Mouse (Mus musculus) gonadal fat pad, adult 2 months (tissue): ENCODE results near the gene Eps8. TPM values are rescaled to one million over a fixed set of nuclear protein-coding genes. Genes with fewer than 3 reads are reported as not detected.
A peak's percentile ranks its signal among the peaks of the same experiment; 100 is the strongest.

Experiments used
- DNase-seq: peaks from one replicate; pipeline ENCODE4 v3.0.0-alpha.2; 2012; ENCODE audit warnings: low read depth
- polyA plus RNA-seq: library from polyadenylated mRNA; depleted of rRNA; stranded (reverse); fragments of >200 nt; gene quantifications from 2 replicates; pipeline ENCODE4 v1.2.3, GENCODE M21; 2012

Eps8 gene
- polyA plus RNA-seq, 1 experiment = 13.8 TPM

GRCm38 (mm10) chr6:137570019-137570418 lies 84.7 kb downstream of the Eps8 start:
- no peak for DNase-seq

DNA sequence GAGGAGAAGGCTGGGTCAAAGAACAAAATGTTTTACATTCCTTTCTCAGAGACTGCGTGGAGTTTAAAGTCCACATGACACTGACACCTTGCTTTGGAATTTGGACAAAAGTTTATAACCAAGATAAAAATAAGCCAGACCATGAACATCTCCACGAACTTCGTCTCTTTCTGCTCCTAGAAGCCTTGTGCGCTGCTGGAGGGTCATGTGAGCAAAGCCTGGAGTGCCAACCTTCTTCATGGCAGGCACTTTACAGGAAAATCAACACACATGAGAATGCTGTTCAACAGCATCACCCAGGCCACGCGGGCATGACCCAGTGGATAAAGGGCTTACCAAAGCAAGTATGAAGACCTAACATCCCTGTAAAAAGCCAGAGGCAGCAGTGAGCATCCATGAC lies 85.6 kb downstream of the Eps8 start:
- no peak for DNase-seq

DNA sequence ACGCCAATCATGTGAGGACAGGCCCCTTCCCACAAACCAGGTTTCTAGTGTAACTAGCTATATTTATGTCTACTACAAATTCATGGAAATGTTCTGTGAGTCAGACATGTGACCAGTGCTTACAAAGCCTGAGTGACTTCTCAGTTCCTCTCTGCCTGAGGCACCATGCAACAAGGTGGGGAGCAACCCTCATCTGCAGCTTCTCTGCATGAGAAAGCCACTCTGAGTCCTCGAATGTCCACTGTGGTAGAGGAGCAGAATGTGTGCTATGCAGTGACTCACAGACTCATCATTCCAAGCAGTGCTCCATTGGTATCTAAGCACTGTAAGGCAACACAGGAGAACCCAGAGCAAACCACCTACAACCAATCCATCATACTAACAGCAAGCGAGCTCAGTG lies 88.8 kb downstream of the Eps8 start:
- no peak for DNase-seq

- DNase-seq = no peak
Observed at GRCm38 (mm10) chr6:137565454-137565853, 89.2 kb downstream of the Eps8 start.

DNA sequence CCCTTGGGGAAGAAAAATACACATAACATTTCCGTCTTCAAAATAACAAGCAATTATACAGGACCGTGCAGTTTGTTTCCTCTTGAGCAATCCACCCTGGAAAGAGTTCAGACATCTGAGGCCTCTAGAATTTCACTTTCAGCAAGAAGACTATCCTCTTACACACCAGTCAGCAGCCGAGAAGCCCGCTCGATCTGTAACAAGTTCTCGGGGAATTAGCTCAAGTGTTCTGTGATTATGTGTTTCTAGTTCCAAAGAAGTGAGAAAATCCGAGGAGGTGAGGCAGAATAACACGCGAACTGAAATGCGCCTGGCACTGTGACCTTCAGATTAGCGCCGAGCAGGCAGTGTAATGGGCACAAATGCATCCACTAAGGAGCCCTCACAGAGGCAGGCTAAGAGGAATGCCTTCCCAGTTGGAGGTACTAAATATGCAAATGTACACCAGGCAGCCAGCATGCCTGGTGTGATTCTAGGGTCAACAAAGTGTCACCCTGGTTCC lies 94.3 kb downstream of the Eps8 start:
- peak; percentile 49 for DNase-seq

GRCm38 (mm10) chr6:137558840-137559239 lies 95.8 kb downstream of the Eps8 start:
- DNase-seq = peak; percentile 31

GRCm38 (mm10) chr6:137557671-137558070 lies 97.0 kb downstream of the Eps8 start:
- DNase-seq = no peak

DNA sequence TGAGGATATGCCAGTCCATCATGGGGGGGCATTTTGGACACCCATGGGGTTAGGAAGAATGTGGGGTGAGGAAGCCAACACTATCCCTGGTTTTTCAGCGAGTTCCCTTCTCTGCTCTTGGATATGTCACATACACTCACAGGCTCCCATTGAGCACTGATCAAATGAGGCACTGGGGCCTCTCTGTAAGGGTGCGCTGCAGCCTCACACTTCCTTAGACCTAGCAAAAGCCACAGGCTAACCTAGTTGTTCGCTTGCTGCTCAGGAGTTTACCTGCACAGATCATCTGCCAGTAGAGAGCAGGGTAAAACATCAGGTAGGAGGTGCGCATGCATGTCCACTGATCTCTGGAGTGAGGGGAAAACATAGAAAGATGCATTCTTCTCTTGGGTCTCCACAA lies 97.5 kb downstream of the Eps8 start:
- DNase-seq = no peak

- no peak for DNase-seq
Observed at GRCm38 (mm10) chr6:137556636-137557035, 98.0 kb downstream of the Eps8 start.

- DNase-seq = no peak
Observed at GRCm38 (mm10) chr6:137550181-137550580, 104.5 kb downstream of the Eps8 start.

GRCm38 (mm10) chr6:137548613-137549012 lies 106.1 kb downstream of the Eps8 start:
- DNase-seq = no peak

- no peak for DNase-seq
Observed at GRCm38 (mm10) chr6:137547555-137547954, 107.1 kb downstream of the Eps8 start.

DNA sequence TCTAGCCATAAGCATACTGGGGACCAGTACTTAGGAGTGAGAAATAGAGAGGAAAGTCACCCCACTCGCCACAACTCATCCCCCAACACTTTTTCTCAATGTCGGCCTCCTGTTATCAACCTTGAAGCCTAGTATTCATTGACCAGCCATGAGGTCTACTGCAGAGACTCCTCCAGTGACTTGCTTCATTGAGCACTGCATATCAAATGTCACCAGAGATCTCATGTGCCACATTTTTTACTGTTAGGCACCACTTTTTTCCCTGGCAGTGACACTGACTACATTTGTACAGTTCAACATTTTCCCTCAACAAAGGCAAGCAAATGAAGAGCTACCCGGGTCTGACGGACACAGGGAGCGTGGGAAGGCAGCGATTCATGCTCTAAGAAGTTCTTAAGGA lies 108.6 kb downstream of the Eps8 start:
- DNase-seq = no peak

DNA sequence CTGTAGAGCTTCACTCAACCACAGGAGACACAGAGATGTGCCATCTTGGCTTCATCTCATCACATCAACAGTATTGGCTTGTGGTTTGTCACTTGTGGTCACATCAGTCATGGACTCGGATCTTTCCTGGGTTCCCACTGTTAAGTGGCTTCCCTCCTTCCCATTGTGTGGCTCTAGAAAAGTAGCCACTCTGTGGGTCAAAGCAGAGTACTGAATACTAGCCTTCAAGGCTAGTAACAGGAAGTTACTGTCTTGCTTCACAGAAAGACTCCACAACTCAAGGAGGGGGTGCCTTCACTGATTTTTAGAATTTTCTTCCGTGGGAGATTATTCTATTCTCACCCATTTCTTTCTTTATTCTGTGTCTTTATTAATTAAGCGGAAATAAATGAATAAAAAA lies 109.3 kb downstream of the Eps8 start:
- no peak for DNase-seq

GRCm38 (mm10) chr6:137542231-137543152 lies 112.2 kb downstream of the Eps8 start:
- DNase-seq = no peak

GRCm38 (mm10) chr6:137541216-137542176 lies 113.2 kb downstream of the Eps8 start:
- DNase-seq = no peak

DNA sequence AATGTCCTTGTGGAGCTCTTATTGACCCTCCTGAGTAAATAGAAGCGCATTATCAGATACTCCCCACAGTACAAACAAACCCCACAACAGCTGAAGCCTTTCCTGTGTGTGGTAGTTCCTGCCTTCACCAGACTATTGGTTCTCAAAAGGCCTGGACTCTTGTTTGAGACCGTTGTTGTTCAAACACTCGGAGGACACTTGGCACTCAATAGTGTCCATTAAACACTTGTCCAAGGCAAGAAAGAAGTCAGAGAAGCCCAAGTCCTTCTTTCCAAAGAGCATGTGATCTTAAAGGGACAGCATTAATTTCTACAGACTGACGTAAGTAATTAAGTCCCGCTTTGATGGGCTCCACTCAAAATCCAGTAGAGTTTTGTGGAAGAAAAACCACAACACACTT lies 113.9 kb downstream of the Eps8 start:
- DNase-seq = no peak

- DNase-seq = no peak
Observed at GRCm38 (mm10) chr6:137540346-137540745, 114.3 kb downstream of the Eps8 start.

GRCm38 (mm10) chr6:137539219-137539618 lies 115.5 kb downstream of the Eps8 start:
- DNase-seq = no peak

- DNase-seq = no peak
Observed at GRCm38 (mm10) chr6:137532758-137533157, 121.9 kb downstream of the Eps8 start.

DNA sequence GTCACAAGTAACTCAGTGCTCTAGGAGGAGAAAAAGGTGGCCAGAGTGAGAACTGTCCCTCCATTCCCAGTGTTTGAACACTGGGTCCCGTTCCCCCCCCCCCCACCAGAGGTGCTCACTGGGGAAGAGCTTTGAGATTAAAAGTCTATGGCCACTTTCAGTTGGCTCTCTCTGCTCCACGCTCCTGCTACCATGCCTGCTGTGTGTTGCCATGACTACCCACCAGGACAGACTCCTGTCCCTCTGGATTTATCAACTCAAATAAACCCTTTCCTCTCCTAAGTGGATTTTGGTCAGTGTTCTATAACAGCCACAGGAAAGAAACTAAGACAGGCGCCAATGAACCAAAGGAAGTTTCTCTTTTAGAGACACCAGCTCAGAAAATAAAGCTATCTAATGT lies 128.9 kb downstream of the Eps8 start:
- no peak for DNase-seq

- DNase-seq = no peak
Observed at GRCm38 (mm10) chr6:137520343-137520704, 134.4 kb downstream of the Eps8 start.
